Mouse (Mus musculus) spleen, adult 10 weeks (tissue): Measurements from ENCODE around the gene Tnf. TPM values are rescaled to one million over a fixed set of nuclear protein-coding genes. Genes with fewer than 3 reads are reported as not detected.

Source experiments
- polyA plus RNA-seq: library from polyadenylated mRNA; stranded (reverse); fragments of 350-450 nt; fragmentation: Illumina TruSeq; extraction: RNeasy Lipid Tissue Mini Kit (QIAGEN cat#74804); gene quantifications from one replicate; pipeline ENCODE4 v1.2.3, GENCODE M21; 2015; ENCODE audit warnings: low replicate concordance; ENCODE audit not compliant: insufficient read depth

Gene Tnf
- polyA plus RNA-seq, result 15.3 TPM

GRCm38 (mm10) chr17:35201787-35202186 lies at the start of gene Tnf:
Tnf (minus strand) TSS chr17:35202007.

GRCm38 (mm10) chr17:35241305-35242014 lies 39.7 kb upstream of the Tnf start, which contains the start of gene Ddx39b:
Ddx39b (plus strand) TSS chr17:35241746.

GRCm38 (mm10) chr17:35235614-35236389 lies 34.0 kb upstream of the Tnf start, which contains the start of gene Nfkbil1:
Nfkbil1 (minus strand) TSS chr17:35235792.

GRCm38 (mm10) chr17:35233114-35233980 lies 31.5 kb upstream of the Tnf start, which contains the start of gene Atp6v1g2:
Atp6v1g2 (plus strand) TSS chr17:35233660.

GRCm38 (mm10) chr17:35220156-35220952 lies 18.5 kb upstream of the Tnf start, which contains the start of gene Gm16181:
Gm16181 (plus strand) TSS chr17:35220834.

GRCm38 (mm10) chr17:35204494-35205379 lies 2.9 kb upstream of the Tnf start, which contains the start of gene Lta:
Lta (minus strand) TSS chr17:35205351.

GRCm38 (mm10) chr17:35193881-35194843 lies 7.6 kb downstream of the Tnf start, which contains the start of gene Ltb:
Ltb (plus strand) TSS chr17:35194439.

GRCm38 (mm10) chr17:35187959-35188610 lies 13.7 kb downstream of the Tnf start, which contains the start of gene Lst1:
Lst1 (minus strand) TSS chr17:35188439.

GRCm38 (mm10) chr17:35175968-35176367 lies 25.8 kb downstream of the Tnf start, which contains the start of gene Aif1:
Aif1 (minus strand) TSS chr17:35176068.

GRCm38 (mm10) chr17:35164568-35165450 lies 37.0 kb downstream of the Tnf start, which contains the start of gene Prrc2a:
Prrc2a (minus strand) TSS chr17:35164897.

Other genes with a start within 250 kb of the Tnf start
- 1.2 TPM for gene Hspa1b, start 242.8 kb downstream of the Tnf start, polyA plus RNA-seq
- not detected for gene Gm20481, start 232.1 kb downstream of the Tnf start, polyA plus RNA-seq
- 0.52 TPM for gene Hspa1a, start 229.9 kb downstream of the Tnf start, polyA plus RNA-seq
- not detected for gene Hspa1l, start 229.3 kb downstream of the Tnf start, polyA plus RNA-seq
- gene Lsm2, start 220.1 kb downstream of the Tnf start, polyA plus RNA-seq, result 45.5 TPM
- 100 TPM for gene Vars, start 201.0 kb downstream of the Tnf start, polyA plus RNA-seq
- gene Vwa7, start 185.4 kb downstream of the Tnf start, polyA plus RNA-seq, result 0.54 TPM
- 2.6 TPM for gene Sapcd1, start 174.0 kb downstream of the Tnf start, polyA plus RNA-seq
- 6.1 TPM for gene Msh5, start 155.3 kb downstream of the Tnf start, polyA plus RNA-seq
- 228 TPM for gene Clic1, start 152.0 kb downstream of the Tnf start, polyA plus RNA-seq
- 3.2 TPM for gene Ddah2, start 143.0 kb downstream of the Tnf start, polyA plus RNA-seq
- gene Ly6g6c, start 136.6 kb downstream of the Tnf start, polyA plus RNA-seq, result 0.26 TPM
- gene Mpig6b, start 135.8 kb downstream of the Tnf start, polyA plus RNA-seq, result 2.5 TPM
- gene Ly6g6e, start 125.1 kb downstream of the Tnf start, polyA plus RNA-seq, result not detected
- not detected for gene Ly6g6d, start 123.9 kb downstream of the Tnf start, polyA plus RNA-seq
- 0.93 TPM for gene Ly6g6f, start 116.4 kb downstream of the Tnf start, polyA plus RNA-seq
- 19.7 TPM for gene Abhd16a, start 112.7 kb downstream of the Tnf start, polyA plus RNA-seq
- not detected for gene Ly6g5c, start 93.7 kb downstream of the Tnf start, polyA plus RNA-seq
- gene Ly6g5b, start 86.6 kb downstream of the Tnf start, polyA plus RNA-seq, result 1.6 TPM
- gene Gpank1, start 80.6 kb downstream of the Tnf start, polyA plus RNA-seq, result 24.2 TPM
- gene Csnk2b, start 80.0 kb downstream of the Tnf start, polyA plus RNA-seq, result 133 TPM
- 15.5 TPM for gene D17H6S53E, start 75.6 kb downstream of the Tnf start, polyA plus RNA-seq
- gene Apom, start 70.0 kb downstream of the Tnf start, polyA plus RNA-seq, result 0.33 TPM
- 69.9 TPM for gene Bag6, start 66.8 kb downstream of the Tnf start, polyA plus RNA-seq
- gene Prrc2a, start 37.1 kb downstream of the Tnf start, polyA plus RNA-seq, result 58.2 TPM
- gene Aif1, start 25.9 kb downstream of the Tnf start, polyA plus RNA-seq, result 157 TPM
- gene Lst1, start 13.6 kb downstream of the Tnf start, polyA plus RNA-seq, result 139 TPM
- gene Ltb, start 7.6 kb downstream of the Tnf start, polyA plus RNA-seq, result 99.6 TPM
- gene Lta, start 3.3 kb upstream of the Tnf start, polyA plus RNA-seq, result 24.3 TPM
- 0.72 TPM for gene Gm16181, start 18.8 kb upstream of the Tnf start, polyA plus RNA-seq
- gene Atp6v1g2, start 31.7 kb upstream of the Tnf start, polyA plus RNA-seq, result 14.4 TPM
- gene Nfkbil1, start 33.8 kb upstream of the Tnf start, polyA plus RNA-seq, result 3.1 TPM
- 220 TPM for gene Ddx39b, start 39.7 kb upstream of the Tnf start, polyA plus RNA-seq
- gene H2-D1, start 60.7 kb upstream of the Tnf start, polyA plus RNA-seq, result 1,132 TPM
- not detected for gene H2-Q1, start 118.4 kb upstream of the Tnf start, polyA plus RNA-seq
- gene H2-Q2, start 140.2 kb upstream of the Tnf start, polyA plus RNA-seq, result 0.76 TPM
- 233 TPM for gene H2-Q4, start 177.6 kb upstream of the Tnf start, polyA plus RNA-seq
- gene H2-Q6, start 222.8 kb upstream of the Tnf start, polyA plus RNA-seq, result 354 TPM
- gene H2-Q7, start 237.1 kb upstream of the Tnf start, polyA plus RNA-seq, result 333 TPM